Mouse (Mus musculus) heart, adult 2 months (tissue): ENCODE measurements around the gene Glud1. TPM values are rescaled to one million over a fixed set of nuclear protein-coding genes. Genes with fewer than 3 reads are reported as not detected.

Source experiments
- DNase-seq, 2 experiments: peaks; one replicate each; pipeline ENCODE4 v3.0.0; 2021
- H3K27ac ChIP-seq: fragments of 200-600 bp; 2 replicates; pipeline ENCODE4 v1.8.1; 2022
- H3K27me3 ChIP-seq: fragments of 200-500 bp; 2 replicates; pipeline ENCODE4 v1.6.1; 2012; ENCODE audit warnings: mild to moderate bottlenecking, low read length, inconsistent platforms, mixed read lengths; ENCODE audit not compliant: control insufficient read depth, insufficient read depth
- H3K36me3 ChIP-seq: fragments of 200-500 bp; 2 replicates; pipeline ENCODE4 v1.6.1; 2012; ENCODE audit warnings: low read length, inconsistent platforms; ENCODE audit not compliant: control insufficient read depth, insufficient read depth
- H3K4me1 ChIP-seq: fragments of 200-500 bp; 2 replicates; pipeline ENCODE4 v1.6.1; 2011; ENCODE audit warnings: low read length; ENCODE audit not compliant: control insufficient read depth, insufficient read depth
- H3K4me3 ChIP-seq: fragments of 200-600 bp; 2 replicates; pipeline ENCODE4 v1.8.1; 2022
- H3K79me2 ChIP-seq: fragments of 200-500 bp; replicated peaks from 2 replicates; pipeline ENCODE4 v1.6.1; 2012; ENCODE audit warnings: mild to moderate bottlenecking, inconsistent platforms, low read length, moderate library complexity, mixed read lengths; ENCODE audit not compliant: control insufficient read depth, insufficient read depth
- H3K9ac ChIP-seq: fragments of 200-500 bp; 2 replicates; pipeline ENCODE4 v1.6.1; 2012; ENCODE audit warnings: low read depth, mild to moderate bottlenecking, control low read depth, inconsistent platforms, low read length, mixed read lengths
- CTCF ChIP-seq: fragments of 200-600 bp; IDR thresholded peaks from 2 replicates; pipeline ENCODE4 v1.8.1; 2022; ENCODE audit warnings: antibody characterized with exemption, mild to moderate bottlenecking, moderate library complexity
- EP300 ChIP-seq: fragments of 200-500 bp; IDR thresholded peaks from 2 replicates; pipeline ENCODE4 v1.6.1; 2011; ENCODE audit warnings: low read depth, low read length, control low read depth; ENCODE audit not compliant: insufficient read depth
- POLR2A ChIP-seq: fragments of 200-500 bp; IDR thresholded peaks from 2 replicates; pipeline ENCODE4 v1.6.1; 2011; ENCODE audit warnings: mild to moderate bottlenecking, low read depth, low read length, control low read depth; ENCODE audit not compliant: insufficient read depth
- WGBS: fragments of 180-500 bp; shearing (Covaris S2); methylation state at CpG from one replicate; pipeline ENCODE4 v1.1.7; 2018; 5-methylcytosine and 5-hydroxymethylcytosine counted together
- intact Hi-C: fragments of 180-260 bp; cut with DNase I; formaldehyde crosslinking; loops from one replicate; pipeline ENCODE4 v1.15.1; 2025
- long read RNA-seq: library from polyadenylated mRNA; stranded (forward); transcript quantifications from one replicate; pipeline ENCODE4 v2.0.0, GENCODE M21; 2021
- polyA plus RNA-seq: library from polyadenylated mRNA; depleted of rRNA; stranded (reverse); fragments of >200 nt; gene quantifications from 2 replicates; pipeline ENCODE4 v1.2.3, GENCODE M21; 2012; rRNA removed
- total RNA-seq, 2 experiments: library from RNA; stranded (reverse); gene quantifications; 2 replicates each; pipeline ENCODE4 v1.2.3; 2021

Gene Glud1
- total RNA-seq = 100 to 1,000 TPM; 127 to 148 TPM
- 52.1 and 73.2 TPM in 2 replicates for polyA plus RNA-seq
- long read RNA-seq, transcript Glud1-201 (13 exons, 3,390 nt) = major isoform, 119 of 127 reads
- long read RNA-seq, partial matches to known transcripts = 5 of 127 reads
- long read RNA-seq, other reads (novel, unspliced or antisense) = 3 of 127 reads

GRCm38 (mm10) chr14:34310234-34310965 lies at the start of gene Glud1, which contains the start of gene Shld2:
Gene Glud1 (plus strand): TSS chr14:34310727.
Gene Shld2 (minus strand): TSS chr14:34310493.
- peak within 1 kb of the TSS; percentile 96 for H3K9ac ChIP-seq
- peak within 1 kb of the TSS; percentile 84 for H3K4me3 ChIP-seq
- intact Hi-C loops = loop anchor here (2.0 to 10.0 kb wide), 4 partner anchors 38 to 364 kb away; partner anchors contain the start of gene Wapl
- no peaks in the 10 kb centered on the region for H3K27me3 ChIP-seq
- TF ChIP-seq POLR2A (peak; percentile 89), EP300 (no peak)
- peaks cover 5% of the 10 kb centered on the region for H3K79me2 ChIP-seq
- H3K27ac ChIP-seq = peak within 1 kb of the TSS; percentile 98
- H3K4me1 ChIP-seq = peaks cover 4% of the 10 kb centered on the region
- under 1% methylated on average over 100 of the region's 100 CpGs for WGBS
- peaks cover 24% of the 10 kb centered on the region for H3K36me3 ChIP-seq
- DNase-seq = peak; percentile 98 to 99

GRCm38 (mm10) chr14:34268046-34268445 lies 42.5 kb upstream of the Glud1 start:
- 69% methylated on average over 9 of the region's 9 CpGs for WGBS
- no peaks in the 10 kb centered on the region for H3K27me3 ChIP-seq
- no peak for DNase-seq
- TF ChIP-seq POLR2A = no peak
- TF ChIP-seq EP300 = no peak
- TF ChIP-seq CTCF = no peak
- intact Hi-C loops = no loop called here
- no peaks in the 10 kb centered on the region for H3K36me3 ChIP-seq
- no peaks in the 10 kb centered on the region for H3K79me2 ChIP-seq
- H3K9ac ChIP-seq = no peak overlapping the region
- H3K4me1 ChIP-seq = no peaks in the 10 kb centered on the region
- H3K4me3 ChIP-seq = no peak overlapping the region
- H3K27ac ChIP-seq = no peak overlapping the region

- Histone ChIP-seq H3K4me1 (no peaks in the 10 kb centered on the region), H3K9ac (no peak overlapping the region), H3K27ac (no peak overlapping the region), H3K79me2 (no peaks in the 10 kb centered on the region), H3K36me3 (no peaks in the 10 kb centered on the region), H3K27me3 (no peaks in the 10 kb centered on the region), H3K4me3 (no peak overlapping the region)
- WGBS = 41% methylated on average over 2 of the region's 2 CpGs
- no peak for DNase-seq
- intact Hi-C loops = loop anchor here (1.0 to 5.0 kb wide), 3 partner anchors 39 to 128 kb away; partner anchors contain the start of genes Glud1 and Shld2
- TF ChIP-seq POLR2A (no peak), CTCF (peak; percentile 85)
Observed at GRCm38 (mm10) chr14:34273280-34273679, 37.2 kb upstream of the Glud1 start.

- Histone ChIP-seq H3K79me2 (no peaks in the 10 kb centered on the region), H3K27ac (no peak overlapping the region), H3K4me1 (no peaks in the 10 kb centered on the region), H3K27me3 (no peaks in the 10 kb centered on the region), H3K4me3 (no peak overlapping the region), H3K9ac (no peak overlapping the region), H3K36me3 (no peaks in the 10 kb centered on the region)
- TF ChIP-seq CTCF = no peak
- TF ChIP-seq EP300 = no peak
- TF ChIP-seq POLR2A = no peak
- no peak for DNase-seq
- intact Hi-C loops = loop anchor here (5.0 kb wide), 1 partner anchor 38 kb away; the partner anchor contains the start of genes Glud1 and Shld2
- WGBS = 95% methylated on average over 3 of the region's 3 CpGs
Observed at GRCm38 (mm10) chr14:34274141-34274540, 36.4 kb upstream of the Glud1 start.

- no peaks in the 10 kb centered on the region for H3K4me1 ChIP-seq
- 83% methylated on average over 4 of the region's 4 CpGs for WGBS
- no peak overlapping the region for H3K4me3 ChIP-seq
- no peak overlapping the region for H3K27ac ChIP-seq
- TF ChIP-seq CTCF (no peak), EP300 (no peak), POLR2A (no peak)
- H3K9ac ChIP-seq = no peak overlapping the region
- H3K79me2 ChIP-seq = no peaks in the 10 kb centered on the region
- intact Hi-C loops = no loop called here
- no peaks in the 10 kb centered on the region for H3K36me3 ChIP-seq
- no peak for DNase-seq
- no peaks in the 10 kb centered on the region for H3K27me3 ChIP-seq
Observed at GRCm38 (mm10) chr14:34275225-34275624, 35.3 kb upstream of the Glud1 start.

GRCm38 (mm10) chr14:34279726-34280125 lies 30.8 kb upstream of the Glud1 start:
- intact Hi-C loops = no loop called here
- Histone ChIP-seq H3K4me3 (no peak overlapping the region), H3K36me3 (no peaks in the 10 kb centered on the region), H3K27me3 (no peaks in the 10 kb centered on the region), H3K9ac (no peak overlapping the region), H3K4me1 (no peaks in the 10 kb centered on the region), H3K27ac (no peak overlapping the region), H3K79me2 (no peaks in the 10 kb centered on the region)
- WGBS = 34% methylated on average over 4 of the region's 4 CpGs
- no peak for DNase-seq
- TF ChIP-seq CTCF = no peak
- no peak for TF ChIP-seq EP300
- TF ChIP-seq POLR2A = no peak
